Mouse (Mus musculus): ENCODE data around the gene Slc27a3. TPM values are rescaled to one million over a fixed set of nuclear protein-coding genes. Genes with fewer than 3 reads are reported as not detected.
A peak's percentile ranks its signal among the peaks of the same experiment; 100 is the strongest.

The Slc27a3 gene
- polyA plus RNA-seq, 1 experiment from 2014 or later: 20.7 TPM

DNA sequence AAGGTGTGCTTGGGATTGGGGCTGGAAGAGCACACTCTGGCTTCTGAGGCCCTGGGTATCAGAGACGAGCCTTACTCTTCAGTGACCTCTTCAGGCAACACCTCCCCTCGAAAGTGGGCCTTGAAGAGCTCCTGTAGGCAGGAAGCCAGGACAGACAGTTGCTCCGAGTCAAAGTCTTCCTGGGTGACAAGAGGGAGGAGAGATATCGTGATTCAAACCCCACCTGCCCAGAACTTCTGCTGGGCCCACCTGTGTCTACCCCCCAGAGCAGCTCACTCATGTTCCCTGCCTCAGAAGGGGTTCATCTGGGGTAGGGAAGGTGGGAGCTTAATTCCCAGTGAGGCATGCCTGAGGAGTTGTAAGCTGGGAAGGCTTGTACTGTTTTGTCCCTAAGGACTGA is 11.3 kb upstream of the Slc27a3 start:
- 59% methylated on average over 4 of the region's 4 CpGs for WGBS
- Histone ChIP-seq H3K4me3 (ENCODE audit: low read length) (no peak overlapping the region), H3K4me1 (replicated peaks; ENCODE audit: control insufficient read depth, insufficient read depth, low read length) (no peaks in the 10 kb centered on the region), H3K4me2 (ENCODE audit: low read depth, low read length) (no peak overlapping the region), H3K9ac (ENCODE audit: low read length) (no peak overlapping the region), H3K27me3 (ENCODE audit: control insufficient read depth, insufficient read depth, low read depth, low read length) (no peaks in the 10 kb centered on the region), H3K36me3 (ENCODE audit: control insufficient read depth, insufficient read depth, low read length) (peaks cover 62% of the 10 kb centered on the region), H3K9me3 (ENCODE audit: control insufficient read depth, low read length) (no peaks in the 10 kb centered on the region), H3K27ac (ENCODE audit: low read length) (no peak overlapping the region)
- no peak for ATAC-seq (ENCODE audit: low read depth)

DNA sequence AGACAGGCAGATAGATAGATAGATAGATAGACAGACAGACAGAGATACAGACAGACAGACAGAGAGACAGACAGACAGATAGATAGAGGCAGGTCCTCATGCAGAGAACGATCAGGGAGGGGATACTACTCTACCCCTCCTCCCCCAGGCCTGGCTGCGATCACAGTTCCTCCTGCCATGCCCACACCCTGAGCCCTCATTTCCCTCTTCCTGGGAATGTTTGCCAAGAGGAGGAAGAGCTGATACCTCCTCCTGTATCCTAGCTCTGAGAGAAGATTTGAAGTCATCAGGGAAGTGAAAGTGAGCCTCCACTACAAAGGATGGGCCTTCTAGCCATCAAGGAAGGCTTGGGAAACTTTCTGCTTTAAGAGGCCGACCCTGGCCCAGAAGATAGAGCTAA is 5.9 kb upstream of the Slc27a3 start:
- no peaks in the 10 kb centered on the region for H3K27me3 ChIP-seq (ENCODE audit: control insufficient read depth, insufficient read depth, low read depth, low read length)
- H3K4me1 ChIP-seq (replicated peaks; ENCODE audit: control insufficient read depth, insufficient read depth, low read length): peaks cover 4% of the 10 kb centered on the region
- ATAC-seq (ENCODE audit: low read depth): no peak
- no peak overlapping the region for H3K27ac ChIP-seq (ENCODE audit: low read length)
- H3K9ac ChIP-seq (ENCODE audit: low read length): no peak overlapping the region
- H3K4me2 ChIP-seq (ENCODE audit: low read depth, low read length): no peak overlapping the region
- H3K36me3 ChIP-seq (ENCODE audit: control insufficient read depth, insufficient read depth, low read length): peaks cover 52% of the 10 kb centered on the region
- WGBS: 66% methylated on average over 3 of the region's 3 CpGs
- no peaks in the 10 kb centered on the region for H3K9me3 ChIP-seq (ENCODE audit: control insufficient read depth, low read length)
- no peak overlapping the region for H3K4me3 ChIP-seq (ENCODE audit: low read length)

DNA sequence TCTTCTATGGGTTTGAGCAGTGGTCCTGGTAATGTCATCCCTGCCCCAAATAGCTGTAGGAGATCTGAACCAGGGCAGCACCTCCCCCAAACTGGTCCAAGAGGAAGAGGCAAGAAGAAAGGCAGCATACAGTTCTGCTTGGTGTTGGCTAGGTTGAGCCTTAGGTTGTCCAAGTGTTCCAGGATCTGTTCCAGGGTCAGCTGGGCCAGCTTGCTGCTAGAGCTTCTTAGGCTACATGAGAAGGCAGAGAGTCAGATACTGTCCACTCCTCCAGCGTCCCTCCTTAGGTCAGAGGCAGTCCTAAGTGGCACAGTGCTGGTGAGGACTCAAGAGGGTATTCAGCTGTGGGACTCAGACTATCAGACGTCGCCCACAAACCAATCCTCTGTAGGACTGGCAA is 2.9 kb upstream of the Slc27a3 start:
- Histone ChIP-seq H3K4me2 (ENCODE audit: low read depth, low read length) (no peak overlapping the region), H3K4me3 (ENCODE audit: low read length) (no peak overlapping the region), H3K36me3 (ENCODE audit: control insufficient read depth, insufficient read depth, low read length) (peaks cover 40% of the 10 kb centered on the region), H3K4me1 (replicated peaks; ENCODE audit: control insufficient read depth, insufficient read depth, low read length) (peaks cover 24% of the 10 kb centered on the region), H3K9me3 (ENCODE audit: control insufficient read depth, low read length) (no peaks in the 10 kb centered on the region), H3K27ac (ENCODE audit: low read length) (no peak overlapping the region), H3K27me3 (ENCODE audit: control insufficient read depth, insufficient read depth, low read depth, low read length) (no peaks in the 10 kb centered on the region), H3K9ac (ENCODE audit: low read length) (no peak overlapping the region)
- no peak for ATAC-seq (ENCODE audit: low read depth)
- WGBS: 89% methylated on average over 3 of the region's 3 CpGs

DNA sequence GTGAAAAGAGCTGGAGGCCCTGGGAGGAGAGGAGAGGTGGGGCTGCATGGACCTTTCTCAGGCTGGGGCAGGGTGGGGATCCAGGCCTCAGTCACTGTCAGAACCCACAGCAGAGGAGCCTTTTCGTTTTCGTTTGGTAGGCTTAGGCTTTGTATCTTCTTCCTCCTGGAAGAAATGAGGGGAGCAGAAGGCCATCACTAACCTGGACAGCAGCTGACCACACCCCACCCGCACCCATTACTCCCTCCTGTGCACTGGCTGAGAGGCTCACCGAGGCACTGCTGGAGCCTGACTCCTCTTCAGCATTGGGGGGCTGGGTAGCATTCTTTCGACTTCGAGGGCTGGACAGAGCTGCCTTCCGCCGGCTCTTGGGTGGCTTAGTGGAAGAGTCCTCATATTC is 2.2 kb upstream of the Slc27a3 start:
- Histone ChIP-seq H3K36me3 (ENCODE audit: control insufficient read depth, insufficient read depth, low read length) (peaks cover 40% of the 10 kb centered on the region), H3K9ac (ENCODE audit: low read length) (no peak overlapping the region), H3K4me3 (ENCODE audit: low read length) (no peak overlapping the region), H3K4me2 (ENCODE audit: low read depth, low read length) (no peak overlapping the region), H3K27ac (ENCODE audit: low read length) (no peak overlapping the region), H3K27me3 (ENCODE audit: control insufficient read depth, insufficient read depth, low read depth, low read length) (no peaks in the 10 kb centered on the region), H3K9me3 (ENCODE audit: control insufficient read depth, low read length) (no peaks in the 10 kb centered on the region), H3K4me1 (replicated peaks; ENCODE audit: control insufficient read depth, insufficient read depth, low read length) (peaks cover 30% of the 10 kb centered on the region)
- no peak for ATAC-seq (ENCODE audit: low read depth)
- WGBS: 82% methylated on average over 8 of the region's 8 CpGs

DNA sequence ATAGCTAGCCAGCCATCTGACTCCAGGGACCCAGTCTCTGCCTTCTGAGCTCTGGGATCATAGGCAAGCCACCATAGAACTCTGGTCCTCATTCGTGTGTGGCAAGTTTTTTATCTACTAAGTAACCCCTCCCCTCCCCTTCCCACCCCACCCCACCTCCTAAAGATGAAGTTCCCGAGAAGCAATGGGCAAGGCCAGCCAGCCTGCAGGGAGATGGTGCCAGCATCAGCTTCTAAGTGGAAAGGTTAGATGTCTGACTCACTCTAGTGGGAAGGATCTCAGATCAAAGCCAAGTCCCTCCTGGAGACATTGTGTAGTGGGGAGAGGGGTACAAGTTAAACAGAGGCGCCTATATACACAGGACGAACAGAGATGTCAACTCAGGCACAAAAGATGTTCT is 1.3 kb upstream of the Slc27a3 start:
- Histone ChIP-seq H3K27me3 (ENCODE audit: control insufficient read depth, insufficient read depth, low read depth, low read length) (no peaks in the 10 kb centered on the region), H3K9ac (ENCODE audit: low read length) (no peak overlapping the region), H3K4me1 (replicated peaks; ENCODE audit: control insufficient read depth, insufficient read depth, low read length) (peaks cover 30% of the 10 kb centered on the region), H3K4me3 (ENCODE audit: low read length) (no peak overlapping the region), H3K9me3 (ENCODE audit: control insufficient read depth, low read length) (no peaks in the 10 kb centered on the region), H3K4me2 (ENCODE audit: low read depth, low read length) (no peak overlapping the region), H3K27ac (ENCODE audit: low read length) (no peak overlapping the region), H3K36me3 (ENCODE audit: control insufficient read depth, insufficient read depth, low read length) (peaks cover 33% of the 10 kb centered on the region)
- no peak for ATAC-seq (ENCODE audit: low read depth)
- 43% methylated on average over 4 of the region's 4 CpGs for whole genome bisulfite sequencing

DNA sequence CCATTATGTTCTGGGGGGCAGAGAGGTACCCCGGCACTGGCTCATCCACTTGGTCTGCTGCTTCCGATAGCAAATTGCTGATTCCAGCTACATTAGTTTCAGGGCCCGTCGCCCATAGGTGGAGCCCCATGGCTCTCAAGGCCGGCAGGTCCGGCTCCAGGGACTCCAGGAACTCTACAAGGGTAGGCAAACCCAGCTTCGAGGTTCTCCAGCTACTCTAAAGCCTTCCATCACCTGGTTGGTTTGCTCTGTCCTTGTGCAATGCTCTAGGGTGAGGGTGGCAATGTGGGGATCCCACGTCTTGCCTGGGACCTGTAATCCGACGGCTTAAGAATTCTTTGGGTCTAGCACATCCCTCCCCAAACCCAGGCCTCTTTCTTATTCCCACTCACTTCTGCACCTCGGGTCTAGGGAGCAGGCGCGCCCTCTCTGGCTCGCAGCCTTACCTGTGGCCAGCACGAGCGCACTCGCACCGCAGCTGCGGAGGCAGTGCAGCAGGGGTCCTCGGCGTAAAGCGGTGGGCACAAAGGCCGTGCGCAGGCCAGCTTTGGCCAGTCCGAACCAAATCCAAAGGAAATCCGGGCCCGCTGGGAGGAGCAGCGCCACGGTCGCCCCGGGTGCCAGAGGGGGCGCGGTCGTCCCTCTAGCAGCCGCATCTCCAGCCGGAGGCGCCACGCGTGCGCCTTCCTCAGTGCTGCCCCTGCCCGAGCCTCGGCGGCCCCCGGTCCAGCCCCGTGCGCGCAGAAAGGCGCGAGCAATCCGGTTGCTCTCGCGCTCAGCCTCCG is 820 bp downstream of the Slc27a3 start:
- Histone ChIP-seq H3K4me2 (ENCODE audit: low read depth, low read length) (peak overlapping the region; percentile 88), H3K36me3 (ENCODE audit: control insufficient read depth, insufficient read depth, low read length) (peaks cover 25% of the 10 kb centered on the region), H3K4me3 (ENCODE audit: low read length) (peak overlapping the region; percentile 59), H3K27ac (ENCODE audit: low read length) (peak overlapping the region; percentile 84), H3K27me3 (ENCODE audit: control insufficient read depth, insufficient read depth, low read depth, low read length) (no peaks in the 10 kb centered on the region), H3K9me3 (ENCODE audit: control insufficient read depth, low read length) (no peaks in the 10 kb centered on the region), H3K4me1 (replicated peaks; ENCODE audit: control insufficient read depth, insufficient read depth, low read length) (peaks cover 34% of the 10 kb centered on the region), H3K9ac (ENCODE audit: low read length) (peak overlapping the region; percentile 70)
- 3% methylated on average over 52 of the region's 53 CpGs for WGBS
- peak; percentile 64 for ATAC-seq (ENCODE audit: low read depth)

DNA sequence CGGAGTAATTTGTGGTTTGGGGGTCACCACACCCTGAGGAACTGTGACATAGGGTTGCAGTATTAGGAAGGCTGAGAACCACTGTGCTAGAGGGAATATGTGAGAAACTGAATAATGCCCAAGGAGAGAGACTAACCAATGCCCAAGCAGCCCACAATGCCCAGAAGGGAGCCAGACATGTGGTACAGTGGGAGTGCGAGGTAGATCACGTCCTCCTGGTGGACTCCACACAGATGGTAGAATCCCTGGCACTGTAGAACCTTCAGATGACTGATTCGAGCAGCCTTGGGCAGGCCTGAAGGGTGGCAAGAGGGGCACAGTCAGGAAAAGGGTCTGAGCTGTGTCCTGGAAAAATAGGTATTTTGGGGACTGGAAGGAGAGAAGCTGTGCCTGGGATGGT is 1.5 kb downstream of the Slc27a3 start:
- peak overlapping the region; percentile 70 for H3K9ac ChIP-seq (ENCODE audit: low read length)
- H3K4me1 ChIP-seq (replicated peaks; ENCODE audit: control insufficient read depth, insufficient read depth, low read length): peaks cover 34% of the 10 kb centered on the region

DNA sequence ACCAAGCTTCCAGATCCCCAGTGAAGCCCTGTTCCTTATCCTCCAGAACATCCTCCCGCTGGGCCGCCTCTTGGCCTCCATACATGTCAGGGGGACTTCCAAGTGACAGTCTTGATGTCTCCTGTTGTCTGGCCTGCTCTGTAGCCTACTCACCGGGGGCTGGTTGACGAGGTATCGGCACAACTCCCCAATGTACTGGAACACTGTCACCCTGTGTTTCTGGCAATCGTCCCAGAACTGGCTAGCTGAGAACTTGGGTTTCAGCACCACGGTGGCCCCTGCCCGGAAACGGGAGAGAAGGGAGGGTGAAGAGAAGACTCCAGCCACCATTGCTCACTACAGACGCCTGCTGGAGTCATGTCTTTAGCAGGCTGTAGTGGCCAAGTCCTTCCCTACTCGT is 2.3 kb downstream of the Slc27a3 start:
- Histone ChIP-seq H3K9me3 (ENCODE audit: control insufficient read depth, low read length) (no peaks in the 10 kb centered on the region), H3K4me2 (ENCODE audit: low read depth, low read length) (peak overlapping the region; percentile 88), H3K4me1 (replicated peaks; ENCODE audit: control insufficient read depth, insufficient read depth, low read length) (peaks cover 34% of the 10 kb centered on the region), H3K27me3 (ENCODE audit: control insufficient read depth, insufficient read depth, low read depth, low read length) (no peaks in the 10 kb centered on the region), H3K9ac (ENCODE audit: low read length) (no peak overlapping the region), H3K4me3 (ENCODE audit: low read length) (peak overlapping the region; percentile 59), H3K27ac (ENCODE audit: low read length) (0 out of 2 replicates have a peak overlapping the region, but pooled peaks have one; percentile 12), H3K36me3 (ENCODE audit: control insufficient read depth, insufficient read depth, low read length) (peaks cover 12% of the 10 kb centered on the region)
- ATAC-seq (ENCODE audit: low read depth): peak; percentile 6; the same call in 1 of the 2 replicates
- 23% methylated on average over 11 of the region's 11 CpGs for WGBS

More for the DNA sequence above, 1.5 kb downstream of the Slc27a3 start:
- Histone ChIP-seq H3K4me3 (ENCODE audit: low read length) (peak overlapping the region; percentile 59), H3K27me3 (ENCODE audit: control insufficient read depth, insufficient read depth, low read depth, low read length) (no peaks in the 10 kb centered on the region), H3K9me3 (ENCODE audit: control insufficient read depth, low read length) (no peaks in the 10 kb centered on the region), H3K36me3 (ENCODE audit: control insufficient read depth, insufficient read depth, low read length) (peaks cover 18% of the 10 kb centered on the region), H3K27ac (ENCODE audit: low read length) (no peak overlapping the region), H3K4me2 (ENCODE audit: low read depth, low read length) (peak overlapping the region; percentile 88)
- WGBS: 69% methylated on average over 4 of the region's 4 CpGs
- no peak for ATAC-seq (ENCODE audit: low read depth)

DNA sequence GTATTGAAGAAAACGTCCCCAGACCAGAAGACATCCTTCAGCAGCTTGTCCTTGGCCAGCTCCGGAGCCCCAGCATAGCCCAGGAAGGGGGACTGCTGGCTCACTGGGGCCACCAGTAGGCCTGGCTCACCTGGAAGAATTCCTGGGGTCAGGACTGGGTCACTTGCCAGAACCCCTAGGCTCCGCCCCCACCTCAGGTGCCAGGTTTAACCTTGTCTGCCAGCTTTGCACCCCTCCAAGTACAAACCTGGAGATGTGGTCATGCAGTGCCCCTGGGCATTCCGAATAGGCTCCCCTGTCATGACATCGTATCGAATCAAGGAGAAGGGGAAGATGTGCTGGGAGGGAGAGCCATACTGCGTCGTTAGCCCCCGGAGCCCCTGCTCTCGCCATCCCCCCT is 2.9 kb downstream of the Slc27a3 start:
- Histone ChIP-seq H3K27me3 (ENCODE audit: control insufficient read depth, insufficient read depth, low read depth, low read length) (no peaks in the 10 kb centered on the region), H3K27ac (ENCODE audit: low read length) (no peak overlapping the region), H3K4me2 (ENCODE audit: low read depth, low read length) (no peak overlapping the region), H3K4me1 (replicated peaks; ENCODE audit: control insufficient read depth, insufficient read depth, low read length) (peaks cover 34% of the 10 kb centered on the region), H3K36me3 (ENCODE audit: control insufficient read depth, insufficient read depth, low read length) (peaks cover 5% of the 10 kb centered on the region), H3K9me3 (ENCODE audit: control insufficient read depth, low read length) (no peaks in the 10 kb centered on the region), H3K4me3 (ENCODE audit: low read length) (no peak overlapping the region), H3K9ac (ENCODE audit: low read length) (no peak overlapping the region)
- no peak for ATAC-seq (ENCODE audit: low read depth)
- 93% methylated on average over 10 of the region's 10 CpGs for WGBS
